Mouse (Mus musculus) layer of hippocampus, adult 6 months (tissue): ENCODE data around the gene Qpct. TPM values are rescaled to one million over a fixed set of nuclear protein-coding genes. Genes with fewer than 3 reads are reported as not detected.

Experiments
- long read RNA-seq, 2 experiments: library from polyadenylated mRNA; unstranded; transcript quantifications; one replicate each; pipeline ENCODE4 v2.0.0; 2019 to 2020
- polyA plus RNA-seq: library from polyadenylated mRNA; unstranded; fragments of <200 nt; fragmentation: Nextera tagmentation; gene quantifications from 2 replicates; pipeline ENCODE4 v1.2.3, GENCODE M21; 2021

Qpct gene
- polyA plus RNA-seq = 16.8 and 18.3 TPM in 2 replicates
- long read RNA-seq, experiment 1, transcript Qpct-201 (7 exons, 2,059 nt) = major isoform, 39 of 45 reads
- long read RNA-seq, experiment 1, transcript Qpct-203 (6 exons, 1,473 nt) = minor isoform, 5 of 45 reads
- long read RNA-seq, experiment 1, partial matches to known transcripts = 0 of 45 reads
- long read RNA-seq, experiment 1, other reads (novel, unspliced or antisense) = 1 of 45 reads
- long read RNA-seq, experiment 2, transcript Qpct-201 (7 exons, 2,059 nt) = major isoform, 77 of 88 reads
- long read RNA-seq, experiment 2, transcript Qpct-203 (6 exons, 1,473 nt) = minor isoform, 9 of 88 reads
- long read RNA-seq, experiment 2, partial matches to known transcripts = 1 of 88 reads
- long read RNA-seq, experiment 2, other reads (novel, unspliced or antisense) = 1 of 88 reads

GRCm38 (mm10) chr17:79051606-79052005 lies at the start of gene Qpct:
Gene Qpct, plus strand, starts transcription at chr17:79051906.

GRCm38 (mm10) chr17:79020208-79020983 lies 31.3 kb upstream of the Qpct start, which contains the start of gene Prkd3:
Gene Prkd3, minus strand, starts transcription at chr17:79020816.

Other genes with a start within 250 kb of the Qpct start
- 8.9 and 9.9 TPM in 2 replicates for gene Heatr5b, start 216.5 kb upstream of the Qpct start, polyA plus RNA-seq
- gene Gpatch11, start 216.3 kb upstream of the Qpct start, polyA plus RNA-seq = 40.6 and 49.8 TPM in 2 replicates
- 2.3 and 4.0 TPM in 2 replicates for gene Eif2ak2, start 169.3 kb upstream of the Qpct start, polyA plus RNA-seq
- 0.23 TPM in 1 of 2 replicates, not detected in the other for gene Sult6b1, start 144.9 kb upstream of the Qpct start, polyA plus RNA-seq
- gene Cebpzos, start 135.4 kb upstream of the Qpct start, polyA plus RNA-seq = 150 and 187 TPM in 2 replicates
- 20.8 and 26.1 TPM in 2 replicates for gene Cebpz, start 114.8 kb upstream of the Qpct start, polyA plus RNA-seq
- 80.5 and 86.7 TPM in 2 replicates for gene Ndufaf7, start 114.8 kb upstream of the Qpct start, polyA plus RNA-seq
- gene Prkd3, start 31.1 kb upstream of the Qpct start, polyA plus RNA-seq = 2.6 and 3.2 TPM in 2 replicates